Mouse (Mus musculus) midbrain, embryonic 11.5 days (tissue): Measurements from ENCODE around the gene Wdr11. TPM values are rescaled to one million over a fixed set of nuclear protein-coding genes. Genes with fewer than 3 reads are reported as not detected.

Experiments used
- ATAC-seq: fragments of 200-750 bp; cut with Nextera tagmentation; 2 replicates; pipeline ENCODE4 v1.8.0; 2017; ENCODE audit warnings: moderate TSS enrichment, moderate library complexity; ENCODE audit not compliant: low FRiP score
- DNase-seq: peaks from one replicate; pipeline ENCODE4 v3.0.0; 2015; ENCODE audit warnings: low spot score; ENCODE audit errors: missing footprints
- H3K27ac ChIP-seq: fragments of 300-500 bp; sonication (generic); 2 replicates; pipeline ENCODE4 v1.5.1; 2014; ENCODE audit warnings: low read depth, low read length
- H3K27me3 ChIP-seq: fragments of 300-500 bp; sonication (generic); 2 replicates; pipeline ENCODE4 v1.6.1; 2014; ENCODE audit warnings: mild to moderate bottlenecking, low read length, moderate library complexity, mixed read lengths; ENCODE audit not compliant: control insufficient read depth, insufficient read depth
- H3K36me3 ChIP-seq: fragments of 300-500 bp; sonication (generic); 2 replicates; pipeline ENCODE4 v1.6.1; 2014; ENCODE audit warnings: mild to moderate bottlenecking, low read length, moderate library complexity, mixed read lengths; ENCODE audit not compliant: control insufficient read depth, insufficient read depth
- H3K4me1 ChIP-seq: fragments of 300-500 bp; sonication (generic); 2 replicates; pipeline ENCODE4 v1.6.1; 2014; ENCODE audit warnings: low read length; ENCODE audit not compliant: control insufficient read depth, insufficient read depth
- H3K4me2 ChIP-seq: fragments of 300-500 bp; sonication (generic); 2 replicates; pipeline ENCODE4 v1.6.1; 2014; ENCODE audit warnings: mild to moderate bottlenecking, moderate library complexity
- H3K4me3 ChIP-seq: fragments of 300-500 bp; sonication (generic); 2 replicates; pipeline ENCODE4 v1.5.1; 2014; ENCODE audit warnings: low read depth, low read length
- H3K9ac ChIP-seq: fragments of 300-500 bp; sonication (generic); 2 replicates; pipeline ENCODE4 v1.6.1; 2014; ENCODE audit warnings: low read length
- H3K9me3 ChIP-seq: fragments of 300-500 bp; sonication (generic); 2 replicates; pipeline ENCODE4 v1.6.1; 2016; ENCODE audit warnings: low read length; ENCODE audit not compliant: control insufficient read depth
- WGBS: fragments of 180-500 bp; shearing (Covaris S2); extraction: QIAGEN DNeasy Blood & Tissue Kit; methylation state at CpG from one replicate; pipeline ENCODE4 v1.1.7; 2014; 5-methylcytosine and 5-hydroxymethylcytosine counted together
- polyA plus RNA-seq: library from polyadenylated mRNA; unstranded; fragments of >200 nt; fragmentation: Nextera tagmentation; extraction: Ambion mirVana; gene quantifications from 2 replicates; pipeline ENCODE4 v1.2.1, GENCODE M21; 2014

Wdr11 gene
- polyA plus RNA-seq, 1 experiment from 2014 or later, result 37.6 TPM

DNA sequence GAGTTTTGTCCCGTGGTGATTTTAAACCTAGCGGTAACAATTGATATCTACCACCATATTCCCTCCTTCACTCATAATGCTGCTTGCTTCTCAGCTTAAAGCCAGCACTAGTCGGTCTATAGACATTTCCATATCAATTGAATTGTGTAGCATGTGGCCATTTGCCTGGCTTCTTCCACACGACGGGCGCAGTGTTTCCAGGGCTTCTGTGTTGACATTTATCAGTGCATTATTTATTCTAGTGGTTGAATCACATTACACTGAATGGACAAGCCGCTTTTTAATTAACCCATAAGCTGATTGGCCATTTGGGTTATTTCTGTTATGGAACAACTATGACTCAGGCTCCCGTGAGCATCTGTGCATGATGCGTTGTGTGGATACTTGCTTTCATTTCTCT is 82.1 kb downstream of the Wdr11 start:
- H3K4me3 ChIP-seq, result no peak overlapping the region
- peak; percentile 44; the same call in 1 of the 2 replicates for ATAC-seq
- H3K4me1 ChIP-seq, result peaks cover 7% of the 10 kb centered on the region
- H3K9me3 ChIP-seq, result no peaks in the 10 kb centered on the region
- WGBS, result 60% methylated on average over 9 of the region's 9 CpGs
- no peaks in the 10 kb centered on the region for H3K36me3 ChIP-seq
- H3K4me2 ChIP-seq, result no peak overlapping the region
- H3K27me3 ChIP-seq, result no peaks in the 10 kb centered on the region
- DNase-seq, result no peak
- no peak overlapping the region for H3K9ac ChIP-seq
- H3K27ac ChIP-seq, result no peak overlapping the region

DNA sequence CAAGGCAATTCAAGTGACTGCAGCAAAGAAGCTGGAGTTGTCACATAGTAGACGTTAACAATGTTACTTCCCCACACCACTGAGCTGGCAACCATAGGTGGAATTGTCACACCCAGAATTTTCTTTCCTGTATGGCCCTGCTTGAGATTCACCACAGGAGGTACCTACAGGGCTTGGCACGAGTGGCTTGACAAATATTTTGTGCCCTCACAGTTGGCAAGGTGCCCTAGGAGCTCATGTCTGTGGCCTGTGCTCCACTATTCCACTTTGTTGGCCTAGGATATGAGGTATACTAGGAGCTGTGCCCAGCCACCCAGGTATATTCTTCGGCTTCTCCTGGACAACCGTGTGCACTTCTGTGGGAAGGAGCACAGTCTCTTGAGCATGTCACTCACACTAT is 82.9 kb downstream of the Wdr11 start:
- no peak for ATAC-seq

DNA sequence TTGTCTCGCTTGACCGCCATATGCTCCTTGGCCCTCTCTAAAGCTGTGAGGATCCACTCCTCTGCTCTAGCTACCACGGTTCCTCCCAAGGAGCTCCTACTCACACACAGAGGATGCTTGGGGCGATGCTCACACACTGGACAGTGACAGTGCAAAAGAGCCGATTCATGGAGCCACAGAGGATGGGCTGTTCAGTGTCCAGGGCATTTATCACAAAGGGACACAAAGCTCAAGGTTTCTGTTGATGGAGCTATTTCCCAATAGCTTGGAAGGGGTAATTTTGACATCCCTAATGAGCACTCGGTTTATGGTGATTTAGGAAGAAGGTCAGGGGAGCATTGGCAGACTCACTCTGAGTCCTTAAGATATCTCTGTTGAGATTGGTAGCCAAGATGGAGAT is 84.2 kb downstream of the Wdr11 start:
- no peak overlapping the region for H3K27ac ChIP-seq
- H3K36me3 ChIP-seq, result no peaks in the 10 kb centered on the region
- H3K4me1 ChIP-seq, result peaks cover 7% of the 10 kb centered on the region
- no peak for DNase-seq
- WGBS, result 91% methylated on average over 6 of the region's 6 CpGs
- no peaks in the 10 kb centered on the region for H3K9me3 ChIP-seq
- no peak for ATAC-seq
- H3K27me3 ChIP-seq, result no peaks in the 10 kb centered on the region
- no peak overlapping the region for H3K4me2 ChIP-seq
- no peak overlapping the region for H3K4me3 ChIP-seq
- H3K9ac ChIP-seq, result no peak overlapping the region

More for the DNA sequence above, 82.9 kb downstream of the Wdr11 start:
- H3K9me3 ChIP-seq, result no peaks in the 10 kb centered on the region
- no peak overlapping the region for H3K9ac ChIP-seq
- no peak overlapping the region for H3K4me2 ChIP-seq
- H3K4me3 ChIP-seq, result no peak overlapping the region
- no peak overlapping the region for H3K27ac ChIP-seq
- DNase-seq, result no peak
- WGBS, result 87% methylated on average over 4 of the region's 4 CpGs
- peaks cover 7% of the 10 kb centered on the region for H3K4me1 ChIP-seq
- H3K36me3 ChIP-seq, result no peaks in the 10 kb centered on the region
- H3K27me3 ChIP-seq, result no peaks in the 10 kb centered on the region

DNA sequence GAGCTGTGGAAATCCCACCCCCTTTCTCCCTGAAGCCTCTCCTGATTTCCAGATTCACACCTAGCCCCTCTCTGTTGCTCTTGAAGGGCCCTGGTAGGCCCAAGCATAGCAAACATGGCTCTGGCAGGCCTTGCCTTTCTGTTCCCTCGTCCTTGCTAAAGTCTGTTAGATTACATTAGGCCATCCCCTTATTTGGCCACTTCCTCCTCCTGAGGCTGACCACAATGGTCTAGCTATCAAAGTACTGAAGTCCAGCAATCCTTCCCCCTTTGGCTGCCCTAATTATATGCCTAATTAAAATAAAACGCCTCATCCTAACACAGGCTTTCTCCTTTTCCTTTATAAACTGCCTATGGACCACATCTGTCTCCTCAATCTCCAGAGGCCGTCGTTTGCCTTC is 85.5 kb downstream of the Wdr11 start:
- Histone ChIP-seq H3K4me2 (no peak overlapping the region), H3K9ac (no peak overlapping the region), H3K4me3 (no peak overlapping the region), H3K4me1 (peaks cover 7% of the 10 kb centered on the region), H3K27ac (no peak overlapping the region), H3K36me3 (no peaks in the 10 kb centered on the region), H3K27me3 (no peaks in the 10 kb centered on the region), H3K9me3 (no peaks in the 10 kb centered on the region)
- DNase-seq, result peak; percentile 69
- ATAC-seq, result no peak
- WGBS, result 82% methylated on average over 4 of the region's 4 CpGs

DNA sequence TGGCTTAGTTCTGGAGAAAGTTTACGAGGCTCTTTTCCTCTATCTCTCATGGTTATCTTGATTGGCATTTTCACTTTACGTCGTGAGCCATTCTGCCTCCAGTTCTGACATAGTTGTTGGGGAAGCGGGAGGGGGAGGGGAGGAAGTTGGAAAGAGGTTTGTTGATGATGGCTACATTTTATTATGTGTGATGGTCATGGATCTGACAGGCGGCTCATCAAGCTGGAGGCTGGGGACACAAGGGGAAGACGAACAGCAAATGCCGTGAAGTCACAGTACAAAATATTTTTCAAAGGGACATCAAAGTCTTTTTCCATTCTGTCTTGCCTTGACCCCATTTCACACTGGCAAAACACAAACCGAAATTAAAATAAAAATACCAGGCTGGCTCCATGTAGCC is 86.8 kb downstream of the Wdr11 start:
- Histone ChIP-seq H3K4me2 (no peak overlapping the region), H3K27ac (no peak overlapping the region), H3K4me1 (peaks cover 7% of the 10 kb centered on the region), H3K27me3 (no peaks in the 10 kb centered on the region), H3K36me3 (no peaks in the 10 kb centered on the region), H3K4me3 (no peak overlapping the region), H3K9ac (no peak overlapping the region), H3K9me3 (no peaks in the 10 kb centered on the region)
- DNase-seq (no peak), ATAC-seq (no peak)
- 82% methylated on average over 8 of the region's 8 CpGs for WGBS

DNA sequence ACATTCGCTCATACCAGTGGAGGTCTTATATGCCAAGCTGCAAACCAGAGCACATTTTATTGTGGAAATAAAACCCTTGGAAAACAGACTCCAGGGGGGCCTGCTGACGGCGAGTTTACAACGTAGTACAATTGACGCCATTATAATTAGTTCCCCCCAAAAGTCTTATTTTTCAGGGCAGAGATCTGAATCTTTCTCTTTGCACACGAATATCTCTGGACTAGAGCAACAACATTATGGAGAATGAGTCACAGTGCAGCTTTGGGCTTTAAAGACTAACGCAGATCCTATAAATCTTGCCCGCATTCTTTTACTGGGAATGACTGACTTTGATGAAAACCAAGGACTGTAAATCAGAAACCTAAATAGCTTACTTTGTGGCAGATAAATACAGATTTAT is 87.3 kb downstream of the Wdr11 start:
- Histone ChIP-seq H3K36me3 (no peaks in the 10 kb centered on the region), H3K27ac (no peak overlapping the region), H3K9ac (no peak overlapping the region), H3K4me3 (no peak overlapping the region), H3K9me3 (no peaks in the 10 kb centered on the region), H3K27me3 (no peaks in the 10 kb centered on the region), H3K4me1 (peaks cover 1% of the 10 kb centered on the region), H3K4me2 (no peak overlapping the region)
- ATAC-seq, result no peak
- 78% methylated on average over 8 of the region's 8 CpGs for WGBS
- DNase-seq, result no peak

DNA sequence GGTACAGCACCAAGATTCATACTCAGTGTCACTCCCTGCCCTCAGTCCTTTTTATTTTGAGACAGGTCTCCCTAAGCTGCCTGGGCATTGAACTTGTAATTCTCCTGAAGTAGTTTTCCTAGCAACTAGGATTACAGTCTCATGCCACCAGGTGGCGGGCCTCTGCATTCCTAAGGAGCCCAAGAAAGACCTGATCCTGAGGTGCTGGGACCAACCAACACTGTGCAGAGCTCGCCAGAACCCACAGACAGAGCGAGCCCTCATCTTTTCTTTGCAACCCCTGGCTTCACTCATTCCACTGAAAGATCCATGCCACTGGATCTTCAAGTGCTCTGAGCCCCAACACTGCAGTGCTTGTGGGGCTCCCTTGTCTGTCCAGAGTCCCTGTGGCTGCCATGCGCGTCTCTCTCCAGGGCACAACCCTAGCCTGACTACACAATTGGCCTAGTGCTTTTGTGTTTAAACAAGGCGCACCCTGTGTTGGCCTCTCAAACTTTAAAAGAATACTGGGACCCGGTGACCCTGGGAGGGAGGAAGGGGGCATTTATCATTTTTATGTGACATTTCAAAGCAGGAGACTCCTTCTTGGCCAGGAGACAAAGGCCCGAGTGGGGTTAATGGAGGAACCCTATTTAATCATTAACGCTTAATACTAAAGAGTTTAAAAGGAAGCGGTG is 89.0 kb downstream of the Wdr11 start:
- Histone ChIP-seq H3K9ac (no peak overlapping the region), H3K9me3 (no peaks in the 10 kb centered on the region), H3K36me3 (no peaks in the 10 kb centered on the region), H3K4me2 (no peak overlapping the region), H3K27ac (no peak overlapping the region), H3K4me3 (no peak overlapping the region), H3K4me1 (no peaks in the 10 kb centered on the region), H3K27me3 (no peaks in the 10 kb centered on the region)
- peak; percentile 89 for DNase-seq
- ATAC-seq, result no peak
- 54% methylated on average over 10 of the region's 10 CpGs for WGBS

DNA sequence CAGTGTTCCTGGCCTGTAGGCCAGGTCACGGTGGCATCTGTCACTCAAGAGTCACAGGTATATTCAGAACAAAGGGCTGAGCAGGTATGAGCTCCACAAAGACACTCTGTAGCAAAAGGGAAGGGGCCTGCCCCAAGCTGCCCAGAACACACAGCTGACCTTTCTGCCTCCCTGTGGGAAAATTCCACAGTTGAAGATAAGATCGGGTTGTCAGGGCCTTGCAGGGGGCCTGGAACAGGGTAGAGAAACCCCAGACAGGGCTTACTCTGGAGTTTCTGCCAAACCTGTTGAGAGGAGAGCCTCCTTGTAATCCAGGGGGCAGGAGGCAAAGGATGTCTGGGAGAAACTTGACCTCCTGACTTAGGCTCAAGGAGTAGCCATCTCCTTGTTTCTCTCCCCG is 90.9 kb downstream of the Wdr11 start:
- Histone ChIP-seq H3K27me3 (no peaks in the 10 kb centered on the region), H3K36me3 (no peaks in the 10 kb centered on the region), H3K9me3 (no peaks in the 10 kb centered on the region), H3K4me1 (no peaks in the 10 kb centered on the region), H3K4me3 (no peak overlapping the region), H3K4me2 (no peak overlapping the region), H3K9ac (no peak overlapping the region), H3K27ac (no peak overlapping the region)
- 71% methylated on average over 3 of the region's 3 CpGs for WGBS
- DNase-seq, result no peak
- ATAC-seq, result no peak

DNA sequence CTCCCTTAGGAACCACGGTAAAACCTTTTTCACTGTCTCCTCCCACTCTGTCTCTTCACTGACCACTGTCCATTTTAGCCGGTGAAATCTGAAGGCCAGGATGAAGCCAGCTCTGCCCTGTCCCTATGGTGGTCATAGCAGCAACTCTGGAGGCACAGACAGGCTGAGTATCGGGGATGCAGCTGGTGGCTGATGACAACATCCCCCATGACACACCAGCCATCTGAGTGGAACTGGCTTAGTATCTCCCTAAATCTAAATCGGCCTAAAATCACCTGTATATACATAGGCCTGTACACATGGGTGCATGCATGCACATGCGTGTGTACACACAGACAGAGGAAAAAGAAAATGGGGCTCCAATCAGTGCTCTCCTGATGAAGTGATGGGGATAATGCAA is 93.7 kb downstream of the Wdr11 start:
- Histone ChIP-seq H3K4me2 (no peak overlapping the region), H3K9me3 (no peaks in the 10 kb centered on the region), H3K27me3 (no peaks in the 10 kb centered on the region), H3K4me1 (no peaks in the 10 kb centered on the region), H3K27ac (no peak overlapping the region), H3K4me3 (no peak overlapping the region), H3K9ac (no peak overlapping the region), H3K36me3 (no peaks in the 10 kb centered on the region)
- no peak for DNase-seq
- ATAC-seq, result no peak
- 76% methylated on average over 5 of the region's 5 CpGs for WGBS
